Mouse (Mus musculus): ENCODE data around the gene Sgsm1. TPM values are rescaled to one million over a fixed set of nuclear protein-coding genes. Genes with fewer than 3 reads are reported as not detected.

Gene Sgsm1
- polyA plus RNA-seq, 1 experiment from 2014 or later: 9.8 TPM

DNA sequence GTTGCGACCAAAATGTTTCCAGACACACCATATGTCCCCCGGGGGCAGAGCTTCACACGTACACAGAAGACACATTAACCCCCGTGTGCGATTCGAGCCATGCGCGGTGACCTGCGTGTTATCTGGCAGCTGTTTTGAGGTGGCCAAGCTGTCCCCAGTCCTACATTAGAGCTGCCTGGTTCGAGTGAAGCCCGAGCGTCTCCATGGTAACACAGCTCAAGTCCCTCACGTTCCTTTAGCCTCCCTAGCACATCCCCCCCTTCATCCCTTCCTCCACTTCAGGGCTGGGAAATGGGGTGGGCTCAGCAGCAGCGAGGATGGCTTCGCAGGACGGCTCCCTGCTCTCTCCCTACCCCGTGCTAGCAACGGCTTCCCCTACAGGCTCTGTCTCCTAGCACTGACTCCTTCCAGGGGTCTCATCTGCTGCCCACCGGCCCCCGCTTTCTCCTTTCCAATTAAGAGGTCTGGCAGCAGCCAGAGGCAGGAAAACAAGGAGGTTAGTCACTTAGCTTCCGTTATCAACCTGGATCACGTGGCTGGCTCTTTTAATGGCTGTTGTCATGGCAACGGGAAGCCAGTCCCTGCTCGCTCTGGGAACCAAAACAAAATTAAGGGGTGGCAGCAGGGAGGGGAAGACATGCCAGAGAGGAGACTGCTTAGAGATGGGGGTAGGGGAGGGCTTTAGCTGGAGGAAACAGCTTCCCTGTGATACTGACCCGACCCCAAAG lies 3.7 kb downstream of the Sgsm1 start:
- H3K9ac ChIP-seq: peak overlapping the region; percentile 61
- peak overlapping the region; percentile 96 for H3K27ac ChIP-seq
- no peaks in the 10 kb centered on the region for H3K9me3 ChIP-seq (replicated peaks)
- peaks cover 24% of the 10 kb centered on the region for H3K27me3 ChIP-seq
- ATAC-seq: peak; percentile 84
- 1% methylated on average over 25 of the region's 25 CpGs for WGBS
- H3K36me3 ChIP-seq (ENCODE audit: poor library complexity, severe bottlenecking): no peaks in the 10 kb centered on the region
- H3K4me2 ChIP-seq: peak overlapping the region; percentile 78
- H3K4me1 ChIP-seq: peaks cover 64% of the 10 kb centered on the region
- peak overlapping the region; percentile 42 for H3K4me3 ChIP-seq

DNA sequence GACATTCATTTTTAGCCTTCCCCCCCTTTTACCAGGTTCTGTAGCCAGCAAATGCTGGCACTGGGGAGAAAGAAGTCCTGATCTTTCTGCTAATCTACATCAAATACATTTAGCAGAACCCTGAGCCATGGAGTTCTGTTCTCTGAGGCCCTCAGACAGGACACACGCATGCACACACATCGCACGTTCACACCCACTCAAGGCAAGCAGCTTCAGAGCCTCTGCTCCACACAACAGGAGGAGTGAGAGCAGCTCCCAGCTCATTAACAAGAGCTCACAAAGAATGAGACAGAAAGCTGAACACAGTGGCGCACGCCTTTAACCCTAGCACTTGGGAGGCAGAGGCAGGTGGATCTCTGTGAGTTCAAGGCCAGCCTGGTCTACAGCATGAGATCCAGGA lies 6.1 kb downstream of the Sgsm1 start:
- ATAC-seq: no peak
- WGBS: 87% methylated on average over 5 of the region's 5 CpGs
- Histone ChIP-seq H3K9ac (no peak overlapping the region), H3K9me3 (replicated peaks) (no peaks in the 10 kb centered on the region), H3K27ac (0 out of 2 replicates have a peak overlapping the region, but pooled peaks have one; percentile 37), H3K36me3 (ENCODE audit: poor library complexity, severe bottlenecking) (no peaks in the 10 kb centered on the region), H3K4me2 (no peak overlapping the region), H3K27me3 (peaks cover 23% of the 10 kb centered on the region), H3K4me3 (no peak overlapping the region), H3K4me1 (peaks cover 55% of the 10 kb centered on the region)

DNA sequence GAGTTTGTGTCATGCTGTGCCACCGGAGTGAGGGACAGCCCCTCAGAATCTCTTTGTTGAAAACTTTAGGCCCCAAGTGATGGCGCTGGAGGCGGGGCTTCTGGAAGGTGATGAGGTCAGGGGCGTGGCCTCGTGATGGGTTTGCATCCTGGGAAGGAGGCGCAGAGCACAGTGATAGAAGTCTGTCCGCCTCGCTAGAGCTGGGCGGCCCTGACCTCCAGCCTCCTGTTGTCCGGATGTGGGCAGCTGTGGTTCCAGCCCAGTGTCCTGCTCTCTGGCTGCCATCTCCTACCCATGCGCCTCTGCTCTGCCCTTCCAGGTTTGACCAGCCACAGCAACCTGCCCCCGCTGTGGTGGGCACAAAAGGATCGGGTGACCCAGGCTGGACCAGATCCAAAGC lies 8.7 kb downstream of the Sgsm1 start:
- Histone ChIP-seq H3K27me3 (peaks cover 27% of the 10 kb centered on the region), H3K27ac (no peak overlapping the region), H3K4me2 (no peak overlapping the region), H3K9ac (no peak overlapping the region), H3K4me3 (no peak overlapping the region), H3K36me3 (ENCODE audit: poor library complexity, severe bottlenecking) (no peaks in the 10 kb centered on the region), H3K4me1 (peaks cover 29% of the 10 kb centered on the region), H3K9me3 (replicated peaks) (no peaks in the 10 kb centered on the region)
- ATAC-seq: no peak
- 21% methylated on average over 13 of the region's 13 CpGs for WGBS

DNA sequence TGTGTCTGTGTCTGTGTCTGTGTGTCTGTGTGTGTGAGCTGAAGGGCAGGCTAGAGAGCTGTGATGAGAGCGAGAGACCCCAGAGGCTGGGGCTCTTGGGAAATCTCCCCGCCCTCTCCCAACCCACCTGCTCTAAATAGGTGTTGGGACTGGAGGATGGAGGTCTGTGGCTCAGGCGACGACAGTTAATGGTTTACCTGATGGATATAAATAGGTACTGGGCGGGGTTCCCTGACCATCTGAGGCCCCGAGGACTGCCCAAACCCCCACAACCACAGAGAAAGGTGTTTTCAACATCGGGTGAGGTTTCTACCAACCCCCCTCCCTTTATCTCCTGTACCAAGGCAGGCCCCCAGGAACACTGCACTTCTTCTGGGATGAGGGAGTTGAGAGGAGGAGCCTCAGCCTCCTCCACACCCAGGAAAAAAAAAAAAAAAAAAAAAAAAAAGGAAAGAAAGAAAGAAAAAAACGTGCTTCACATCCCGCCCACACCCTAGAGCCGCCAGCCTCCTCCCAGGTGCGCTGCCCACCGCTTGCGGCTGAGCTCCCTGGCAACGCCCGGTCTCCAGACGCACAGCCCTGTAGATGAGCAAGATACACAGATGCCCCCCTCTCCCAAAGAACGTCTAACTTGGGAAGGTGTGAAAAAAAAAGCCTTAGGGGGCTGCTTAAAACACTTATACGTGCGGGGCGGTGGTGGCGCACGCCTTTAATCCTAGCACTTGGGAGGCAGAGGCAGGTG lies 10.3 kb downstream of the Sgsm1 start:
- Histone ChIP-seq H3K27me3 (peaks cover 27% of the 10 kb centered on the region), H3K4me1 (peaks cover 19% of the 10 kb centered on the region), H3K4me3 (no peak overlapping the region), H3K4me2 (no peak overlapping the region), H3K9ac (no peak overlapping the region), H3K36me3 (ENCODE audit: poor library complexity, severe bottlenecking) (no peaks in the 10 kb centered on the region), H3K27ac (no peak overlapping the region), H3K9me3 (replicated peaks) (no peaks in the 10 kb centered on the region)
- 81% methylated on average over 22 of the region's 22 CpGs for WGBS
- no peak for ATAC-seq

DNA sequence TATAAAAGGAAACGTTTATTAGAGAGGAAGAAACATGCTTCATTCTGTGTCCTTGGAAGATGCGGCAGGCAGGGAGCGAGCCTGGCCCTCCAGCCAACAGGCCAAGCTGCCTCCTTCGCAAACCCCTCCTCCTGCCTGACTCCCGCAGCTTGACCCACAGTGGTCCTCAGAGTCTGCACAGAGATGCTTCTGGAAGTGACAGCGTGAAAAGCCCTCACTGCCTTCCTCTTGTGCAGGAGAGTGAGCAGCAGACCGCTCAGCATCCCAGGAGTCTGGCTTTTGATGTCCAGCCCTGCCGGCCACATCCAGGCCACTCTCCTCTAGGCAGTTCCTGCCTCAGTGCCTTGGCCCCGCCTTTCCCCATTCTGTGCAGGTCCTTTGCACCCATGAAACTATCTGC lies 11.2 kb downstream of the Sgsm1 start:
- Histone ChIP-seq H3K9me3 (replicated peaks) (no peaks in the 10 kb centered on the region), H3K4me3 (no peak overlapping the region), H3K4me2 (no peak overlapping the region), H3K27me3 (peaks cover 27% of the 10 kb centered on the region), H3K27ac (no peak overlapping the region), H3K36me3 (ENCODE audit: poor library complexity, severe bottlenecking) (no peaks in the 10 kb centered on the region), H3K4me1 (peaks cover 11% of the 10 kb centered on the region), H3K9ac (no peak overlapping the region)
- 47% methylated on average over 9 of the region's 9 CpGs for WGBS
- no peak for ATAC-seq

DNA sequence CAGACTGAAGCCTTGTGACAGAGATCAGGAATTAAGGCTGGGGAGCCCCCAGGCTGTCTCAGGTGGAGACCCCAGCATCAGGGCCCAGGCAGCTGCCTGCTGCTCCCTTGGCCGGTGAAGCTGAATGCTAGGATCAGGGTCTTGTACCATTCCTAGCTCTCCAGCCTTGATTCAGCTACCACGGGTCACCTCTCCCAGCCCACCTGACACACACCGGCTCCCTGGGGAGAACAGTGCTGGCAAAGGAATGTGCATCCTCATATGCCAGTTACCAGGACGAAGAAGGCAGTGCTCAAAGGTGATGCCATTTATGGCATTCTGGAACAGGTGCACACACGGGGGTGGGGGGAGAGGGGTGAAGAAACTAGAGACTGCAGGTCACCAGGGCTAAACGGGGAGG lies 11.8 kb downstream of the Sgsm1 start:
- 72% methylated on average over 6 of the region's 6 CpGs for WGBS
- no peak overlapping the region for H3K4me2 ChIP-seq
- no peak overlapping the region for H3K4me3 ChIP-seq
- H3K27me3 ChIP-seq: peaks cover 27% of the 10 kb centered on the region
- H3K4me1 ChIP-seq: peaks cover 7% of the 10 kb centered on the region
- no peaks in the 10 kb centered on the region for H3K36me3 ChIP-seq (ENCODE audit: poor library complexity, severe bottlenecking)
- ATAC-seq: no peak
- no peaks in the 10 kb centered on the region for H3K9me3 ChIP-seq (replicated peaks)
- no peak overlapping the region for H3K27ac ChIP-seq
- no peak overlapping the region for H3K9ac ChIP-seq

DNA sequence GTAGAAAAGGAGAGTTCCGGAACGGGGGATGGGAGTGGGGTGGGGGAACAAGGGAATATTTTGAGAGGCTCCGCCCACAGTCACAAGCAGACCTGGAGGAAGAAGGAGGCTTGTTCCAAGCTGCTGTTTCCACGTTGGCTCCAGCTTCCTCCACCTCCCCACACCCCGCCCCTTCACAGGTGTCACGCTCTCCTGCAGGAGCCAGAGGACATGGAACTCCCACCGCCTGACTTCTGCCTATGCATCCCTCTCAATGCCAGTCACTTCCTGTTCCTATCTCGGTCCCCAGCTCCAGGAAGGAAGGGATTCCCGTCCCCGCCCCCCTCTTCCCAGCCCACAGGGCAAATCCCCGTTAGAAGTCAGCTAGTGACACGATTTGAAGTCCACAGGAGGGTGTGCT lies 12.5 kb downstream of the Sgsm1 start:
- H3K4me2 ChIP-seq: no peak overlapping the region
- H3K4me1 ChIP-seq: peaks cover 7% of the 10 kb centered on the region
- ATAC-seq: no peak
- 26% methylated on average over 12 of the region's 12 CpGs for WGBS
- H3K9ac ChIP-seq: no peak overlapping the region
- H3K36me3 ChIP-seq (ENCODE audit: poor library complexity, severe bottlenecking): no peaks in the 10 kb centered on the region
- no peak overlapping the region for H3K4me3 ChIP-seq
- H3K9me3 ChIP-seq (replicated peaks): no peaks in the 10 kb centered on the region
- H3K27me3 ChIP-seq: peaks cover 27% of the 10 kb centered on the region
- H3K27ac ChIP-seq: no peak overlapping the region

DNA sequence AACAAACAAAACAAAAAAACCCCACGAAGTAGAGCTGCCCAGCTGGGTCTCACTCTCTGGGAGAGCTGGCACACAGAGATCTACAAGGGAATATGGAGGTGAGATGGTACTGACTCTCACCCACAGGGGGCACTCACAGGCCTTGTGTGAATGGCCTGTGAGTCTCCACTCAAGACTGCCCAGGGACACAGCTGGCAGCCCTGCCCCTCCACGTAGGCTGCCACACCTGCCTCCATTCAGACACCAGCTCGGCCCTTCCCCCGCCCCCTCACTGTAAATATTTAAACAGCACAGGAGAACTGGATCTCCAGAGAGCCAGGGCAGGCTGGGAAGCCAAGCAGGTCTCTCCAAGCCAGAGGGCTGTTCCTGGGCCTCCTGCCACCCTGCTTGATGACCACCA lies 14.8 kb downstream of the Sgsm1 start:
- H3K27me3 ChIP-seq: peaks cover 20% of the 10 kb centered on the region
- WGBS: 62% methylated on average over 4 of the region's 4 CpGs
- H3K4me1 ChIP-seq: peaks cover 11% of the 10 kb centered on the region
- H3K4me2 ChIP-seq: no peak overlapping the region
- no peak overlapping the region for H3K9ac ChIP-seq
- no peaks in the 10 kb centered on the region for H3K36me3 ChIP-seq (ENCODE audit: poor library complexity, severe bottlenecking)
- 0 out of 2 replicates have a peak overlapping the region, but pooled peaks have one; percentile 15 for H3K27ac ChIP-seq
- H3K4me3 ChIP-seq: no peak overlapping the region
- no peaks in the 10 kb centered on the region for H3K9me3 ChIP-seq (replicated peaks)
- ATAC-seq: no peak

DNA sequence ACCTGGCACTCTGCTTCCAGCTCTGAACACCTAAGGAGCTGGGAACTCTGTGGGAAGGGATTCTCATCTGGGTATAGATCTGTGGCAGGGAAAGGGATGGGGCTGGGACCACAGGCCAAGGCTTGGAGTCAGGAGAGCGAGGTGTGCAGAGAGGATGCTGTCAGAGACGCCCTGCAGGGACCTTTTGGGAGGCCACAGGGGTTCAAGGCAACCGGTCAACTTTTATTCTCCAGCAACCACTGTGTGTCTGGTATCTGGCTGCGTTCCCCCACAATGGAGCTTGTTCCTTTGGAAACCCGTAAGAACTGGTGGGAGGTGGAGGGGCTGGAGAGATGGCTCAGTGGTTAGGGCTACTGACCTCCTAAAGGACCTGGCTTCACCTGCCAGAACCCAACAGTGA lies 16.0 kb downstream of the Sgsm1 start:
- WGBS: 82% methylated on average over 5 of the region's 5 CpGs
- H3K27me3 ChIP-seq: peaks cover 29% of the 10 kb centered on the region
- no peak overlapping the region for H3K4me3 ChIP-seq
- peaks cover 11% of the 10 kb centered on the region for H3K4me1 ChIP-seq
- no peaks in the 10 kb centered on the region for H3K9me3 ChIP-seq (replicated peaks)
- no peak overlapping the region for H3K4me2 ChIP-seq
- no peak overlapping the region for H3K27ac ChIP-seq
- no peak overlapping the region for H3K9ac ChIP-seq
- no peaks in the 10 kb centered on the region for H3K36me3 ChIP-seq (ENCODE audit: poor library complexity, severe bottlenecking)
- ATAC-seq: no peak

DNA sequence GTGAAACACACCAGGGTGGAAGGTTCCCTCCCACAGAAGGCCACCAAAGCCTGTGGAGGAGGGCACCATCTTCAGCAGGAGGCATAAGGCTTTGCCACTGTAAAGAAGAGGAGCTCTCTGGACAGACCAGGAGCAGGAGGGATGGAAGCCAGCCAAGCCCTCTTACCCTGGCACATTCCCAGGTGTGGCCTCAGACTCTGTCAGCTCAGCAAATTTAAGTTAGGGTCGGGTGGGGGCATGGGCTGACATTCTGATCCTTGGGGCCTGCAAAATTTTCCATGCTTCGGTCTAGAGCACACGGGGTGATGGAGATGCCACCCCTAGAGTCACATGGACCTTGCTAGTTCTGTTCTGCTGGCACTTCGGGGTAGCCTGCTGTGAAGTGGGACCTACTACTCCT lies 17.1 kb downstream of the Sgsm1 start:
- no peaks in the 10 kb centered on the region for H3K36me3 ChIP-seq (ENCODE audit: poor library complexity, severe bottlenecking)
- no peak overlapping the region for H3K27ac ChIP-seq
- H3K9me3 ChIP-seq (replicated peaks): no peaks in the 10 kb centered on the region
- H3K27me3 ChIP-seq: peaks cover 29% of the 10 kb centered on the region
- H3K9ac ChIP-seq: no peak overlapping the region
- ATAC-seq: no peak
- peaks cover 11% of the 10 kb centered on the region for H3K4me1 ChIP-seq
- WGBS: 82% methylated on average over 4 of the region's 4 CpGs
- H3K4me2 ChIP-seq: no peak overlapping the region
- no peak overlapping the region for H3K4me3 ChIP-seq

DNA sequence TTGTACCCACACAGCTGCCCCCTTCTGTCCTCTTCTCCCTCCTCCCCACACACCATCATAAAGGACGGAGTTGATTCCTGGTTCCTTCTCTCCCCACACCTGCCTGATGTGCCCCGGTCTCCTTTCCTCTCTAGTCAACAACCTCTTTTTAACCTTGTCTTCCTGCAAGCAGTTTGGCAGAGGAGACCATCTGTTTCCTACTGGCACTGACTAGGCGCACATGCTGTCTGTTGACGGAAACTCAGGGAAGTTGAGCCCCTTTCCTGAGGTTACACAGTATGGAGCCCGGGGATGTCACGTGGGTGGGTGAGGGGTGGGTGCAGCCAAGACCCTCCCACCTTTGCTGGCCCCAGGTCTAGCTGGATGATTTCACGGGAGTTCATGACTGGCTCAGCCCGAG lies 17.8 kb downstream of the Sgsm1 start:
- no peaks in the 10 kb centered on the region for H3K36me3 ChIP-seq (ENCODE audit: poor library complexity, severe bottlenecking)
- no peak overlapping the region for H3K9ac ChIP-seq
- peak; percentile 45; the same call in 1 of the 2 replicates for ATAC-seq
- H3K4me1 ChIP-seq: peaks cover 11% of the 10 kb centered on the region
- no peak overlapping the region for H3K4me2 ChIP-seq
- no peak overlapping the region for H3K27ac ChIP-seq
- H3K9me3 ChIP-seq (replicated peaks): no peaks in the 10 kb centered on the region
- peaks cover 29% of the 10 kb centered on the region for H3K27me3 ChIP-seq
- no peak overlapping the region for H3K4me3 ChIP-seq
- 49% methylated on average over 8 of the region's 8 CpGs for WGBS

DNA sequence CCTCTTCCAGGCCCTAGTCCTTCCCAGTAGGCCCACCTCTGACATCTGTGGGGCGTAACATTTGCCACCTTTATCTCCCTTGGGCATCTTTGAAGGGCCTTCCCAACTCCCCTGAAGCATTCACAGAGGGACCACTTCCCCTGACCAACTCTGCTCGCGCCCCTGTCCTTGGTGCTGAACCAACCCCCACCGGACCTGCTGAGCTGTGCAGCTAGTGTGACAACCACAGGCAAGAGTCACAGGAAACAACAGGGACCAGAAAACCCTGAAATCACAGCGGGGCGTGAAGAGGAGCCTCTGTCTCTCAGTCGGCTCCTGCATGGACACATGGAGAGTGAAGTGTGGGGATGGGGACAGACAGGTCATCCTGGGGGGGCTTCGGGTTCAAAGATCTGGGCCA lies 18.4 kb downstream of the Sgsm1 start:
- no peak overlapping the region for H3K4me3 ChIP-seq
- ATAC-seq: no peak
- peaks cover 34% of the 10 kb centered on the region for H3K27me3 ChIP-seq
- H3K27ac ChIP-seq: no peak overlapping the region
- H3K9me3 ChIP-seq (replicated peaks): no peaks in the 10 kb centered on the region; the same call in 1 of the 2 replicates
- no peak overlapping the region for H3K4me2 ChIP-seq
- peaks cover 15% of the 10 kb centered on the region for H3K4me1 ChIP-seq
- WGBS: 14% methylated on average over 8 of the region's 8 CpGs
- no peak overlapping the region for H3K9ac ChIP-seq
- H3K36me3 ChIP-seq (ENCODE audit: poor library complexity, severe bottlenecking): no peaks in the 10 kb centered on the region

Measured in forebrain, embryonic 13.5 days (tissue).